Mouse (Mus musculus): ENCODE measurements around the gene Arid1b.

Arid1b gene

GRCm38 (mm10) chr17:5182493-5182892, 188.4 kb downstream of the Arid1b start:
- DNase-seq (ENCODE audit: extremely low read depth, low read depth, low spot score) = no peak

GRCm38 (mm10) chr17:5185501-5185900, 191.4 kb downstream of the Arid1b start:
- no peak for DNase-seq (ENCODE audit: extremely low read depth, low read depth, low spot score)

GRCm38 (mm10) chr17:5187546-5187945, 193.4 kb downstream of the Arid1b start:
- no peak for DNase-seq (ENCODE audit: extremely low read depth, low read depth, low spot score)

- no peak for DNase-seq (ENCODE audit: extremely low read depth, low read depth, low spot score)
These were observed 194.3 kb downstream of the Arid1b start for GRCm38 (mm10) chr17:5188400-5188799.

GRCm38 (mm10) chr17:5189551-5190351, 195.6 kb downstream of the Arid1b start:
- no peak for DNase-seq (ENCODE audit: extremely low read depth, low read depth, low spot score)

GRCm38 (mm10) chr17:5190367-5190766, 196.2 kb downstream of the Arid1b start:
- no peak for DNase-seq (ENCODE audit: extremely low read depth, low read depth, low spot score)

- no peak for DNase-seq (ENCODE audit: extremely low read depth, low read depth, low spot score)
These were observed 200.2 kb downstream of the Arid1b start for GRCm38 (mm10) chr17:5194157-5194916.

- DNase-seq (ENCODE audit: extremely low read depth, low read depth, low spot score) = no peak
These were observed 201.3 kb downstream of the Arid1b start for GRCm38 (mm10) chr17:5195397-5195796.

GRCm38 (mm10) chr17:5196005-5196404, 201.9 kb downstream of the Arid1b start:
- no peak for DNase-seq (ENCODE audit: extremely low read depth, low read depth, low spot score)

- no peak for DNase-seq (ENCODE audit: extremely low read depth, low read depth, low spot score)
These were observed 202.4 kb downstream of the Arid1b start for GRCm38 (mm10) chr17:5196508-5196907.

GRCm38 (mm10) chr17:5197083-5197482, 203.0 kb downstream of the Arid1b start:
- DNase-seq (ENCODE audit: extremely low read depth, low read depth, low spot score) = no peak

- DNase-seq (ENCODE audit: extremely low read depth, low read depth, low spot score) = no peak
These were observed 203.6 kb downstream of the Arid1b start for GRCm38 (mm10) chr17:5197765-5198164.

- no peak for DNase-seq (ENCODE audit: extremely low read depth, low read depth, low spot score)
These were observed 204.1 kb downstream of the Arid1b start for GRCm38 (mm10) chr17:5198252-5198651.

- DNase-seq (ENCODE audit: extremely low read depth, low read depth, low spot score) = no peak
These were observed 204.7 kb downstream of the Arid1b start for GRCm38 (mm10) chr17:5198811-5199210.

- no peak for DNase-seq (ENCODE audit: extremely low read depth, low read depth, low spot score)
These were observed 206.5 kb downstream of the Arid1b start for GRCm38 (mm10) chr17:5200638-5201037.

GRCm38 (mm10) chr17:5201859-5202598, 207.9 kb downstream of the Arid1b start:
- DNase-seq (ENCODE audit: extremely low read depth, low read depth, low spot score) = no peak

- no peak for DNase-seq (ENCODE audit: extremely low read depth, low read depth, low spot score)
These were observed 208.6 kb downstream of the Arid1b start for GRCm38 (mm10) chr17:5202756-5203155.

- DNase-seq (ENCODE audit: extremely low read depth, low read depth, low spot score) = no peak
These were observed 209.4 kb downstream of the Arid1b start for GRCm38 (mm10) chr17:5203346-5204102.

GRCm38 (mm10) chr17:5204103-5204665, 210.1 kb downstream of the Arid1b start:
- DNase-seq (ENCODE audit: extremely low read depth, low read depth, low spot score) = no peak

- no peak for DNase-seq (ENCODE audit: extremely low read depth, low read depth, low spot score)
These were observed 211.0 kb downstream of the Arid1b start for GRCm38 (mm10) chr17:5205163-5205581.
